Mouse (Mus musculus) midbrain, postnatal 0 days (tissue): Measurements from ENCODE around the gene Hadhb. TPM values are rescaled to one million over a fixed set of nuclear protein-coding genes. Genes with fewer than 3 reads are reported as not detected.
A peak's percentile ranks its signal among the peaks of the same experiment; 100 is the strongest.

Experiments used
- ATAC-seq: fragments of 200-750 bp; cut with Nextera tagmentation; 2 replicates; pipeline ENCODE4 v1.8.0; 2017; ENCODE audit warnings: moderate number of reproducible peaks, mild to moderate bottlenecking, moderate TSS enrichment, moderate library complexity; ENCODE audit not compliant: low FRiP score
- DNase-seq: peaks from one replicate; pipeline ENCODE4 v3.0.0-alpha.2; 2015; ENCODE audit warnings: low spot score
- H3K27ac ChIP-seq: fragments of 300-500 bp; sonication (generic); 2 replicates; pipeline ENCODE4 v1.5.1; 2014; ENCODE audit warnings: low read depth, mild to moderate bottlenecking, low read length, mixed read lengths
- H3K27me3 ChIP-seq: fragments of 300-500 bp; sonication (generic); 2 replicates; pipeline ENCODE4 v1.6.1; 2014; ENCODE audit warnings: low read length, control low read depth, mixed read lengths; ENCODE audit not compliant: insufficient read depth
- H3K36me3 ChIP-seq: fragments of 300-500 bp; sonication (generic); 2 replicates; pipeline ENCODE4 v1.6.1; 2014; ENCODE audit warnings: low read length, control low read depth, mixed read lengths; ENCODE audit not compliant: insufficient read depth
- H3K4me1 ChIP-seq: fragments of 300-500 bp; sonication (generic); 2 replicates; pipeline ENCODE4 v1.6.1; 2014; ENCODE audit warnings: mild to moderate bottlenecking, control low read depth, antibody characterized with exemption, low read length, mixed read lengths; ENCODE audit not compliant: insufficient read depth
- H3K4me2 ChIP-seq: fragments of 300-500 bp; sonication (generic); 2 replicates; pipeline ENCODE4 v1.6.1; 2014; ENCODE audit warnings: low read depth, mild to moderate bottlenecking, low read length, mixed read lengths; ENCODE audit not compliant: poor library complexity, severe bottlenecking
- H3K4me3 ChIP-seq: fragments of 300-500 bp; sonication (generic); 2 replicates; pipeline ENCODE4 v1.5.1; 2014; ENCODE audit warnings: low read depth, mild to moderate bottlenecking, low read length, moderate library complexity
- H3K9ac ChIP-seq: fragments of 300-500 bp; sonication (generic); replicated peaks from 2 replicates; pipeline ENCODE4 v1.6.1; 2014; ENCODE audit warnings: mild to moderate bottlenecking, low read length, moderate library complexity, mixed read lengths; ENCODE audit not compliant: poor library complexity, severe bottlenecking
- H3K9me3 ChIP-seq: fragments of 300-500 bp; sonication (generic); 2 replicates; pipeline ENCODE4 v1.6.1; 2016; ENCODE audit warnings: low read length, control low read depth
- CTCF ChIP-seq: IDR thresholded peaks from 2 replicates; pipeline ENCODE4 v1.5.1; 2016; ENCODE audit warnings: antibody characterized with exemption, mild to moderate bottlenecking
- WGBS: fragments of 180-500 bp; shearing (Covaris S2); extraction: QIAGEN DNeasy Blood & Tissue Kit; methylation state at CpG from one replicate; pipeline ENCODE4 v1.1.7; 2014; 5-methylcytosine and 5-hydroxymethylcytosine counted together
- polyA plus RNA-seq: library from polyadenylated mRNA; unstranded; fragments of >200 nt; fragmentation: Nextera tagmentation; extraction: Ambion mirVana; gene quantifications from 2 replicates; pipeline ENCODE4 v1.2.1, GENCODE M21; 2015
- total RNA-seq: library from RNA; depleted of rRNA; stranded (reverse); fragments of >200 nt; gene quantifications from 2 replicates; pipeline ENCODE4 v1.2.3, GENCODE M21; 2014; rRNA removed

Hadhb gene
- 49.9 and 56.8 TPM in 2 replicates for total RNA-seq
- polyA plus RNA-seq: 41.1 and 47.0 TPM in 2 replicates

- WGBS: under 1% methylated on average over 53 of the region's 53 CpGs
- Histone ChIP-seq H3K36me3 (no peaks in the 10 kb centered on the region), H3K9ac (peak within 1 kb of the TSS; percentile 75), H3K4me3 (peak within 1 kb of the TSS; percentile 71), H3K27me3 (no peaks in the 10 kb centered on the region), H3K4me1 (peaks cover 5% of the 10 kb centered on the region; the same call in 1 of the 2 replicates), H3K27ac (peak within 1 kb of the TSS; percentile 92), H3K4me2 (peak within 1 kb of the TSS; percentile 71), H3K9me3 (no peaks in the 10 kb centered on the region)
- peak; percentile 90 for DNase-seq
- peak; percentile 89 for ATAC-seq
- TF ChIP-seq CTCF: peak; percentile 25; the same call in 1 of the 2 replicates
Measured at GRCm38 (mm10) chr5:30154474-30155394, at the start of gene Hadhb, which contains the start of gene Hadha. TSS of gene Hadhb (plus strand) at chr5:30155248. TSS of gene Hadha (minus strand) at chr5:30155162.

GRCm38 (mm10) chr5:30105668-30106300 is 49.3 kb upstream of the Hadhb start, which contains the start of gene 3110082J24Rik:
TSS of gene 3110082J24Rik (minus strand) at chr5:30106086.
- ATAC-seq (peak; percentile 58), DNase-seq (peak; percentile 79)
- H3K9ac ChIP-seq: peak within 1 kb of the TSS; percentile 65
- no peak for TF ChIP-seq CTCF
- 2% methylated on average over 29 of the region's 29 CpGs for WGBS
- H3K4me3 ChIP-seq: peak within 1 kb of the TSS; percentile 56
- H3K36me3 ChIP-seq: no peaks in the 10 kb centered on the region
- H3K9me3 ChIP-seq: no peaks in the 10 kb centered on the region
- H3K4me2 ChIP-seq: peak within 1 kb of the TSS; percentile 99
- H3K27ac ChIP-seq: peak within 1 kb of the TSS; percentile 70
- H3K27me3 ChIP-seq: no peaks in the 10 kb centered on the region
- H3K4me1 ChIP-seq: peaks cover 9% of the 10 kb centered on the region; the same call in 1 of the 2 replicates

- peak overlapping the region; percentile 99 for H3K4me2 ChIP-seq
- H3K27ac ChIP-seq: peak overlapping the region; percentile 70
- H3K4me3 ChIP-seq: peak overlapping the region; percentile 56
- no peaks in the 10 kb centered on the region for H3K27me3 ChIP-seq
- peak overlapping the region; percentile 65 for H3K9ac ChIP-seq
- H3K4me1 ChIP-seq: peaks cover 14% of the 10 kb centered on the region
- no peak for ATAC-seq
- no peaks in the 10 kb centered on the region for H3K36me3 ChIP-seq
- no peak for TF ChIP-seq CTCF
- DNase-seq: no peak
- H3K9me3 ChIP-seq: no peaks in the 10 kb centered on the region
- WGBS: 8% methylated on average over 2 of the region's 2 CpGs
Measured at GRCm38 (mm10) chr5:30106756-30107155, 48.3 kb upstream of the Hadhb start.

GRCm38 (mm10) chr5:30107186-30107585 is 47.9 kb upstream of the Hadhb start:
- WGBS: 9% methylated on average over 7 of the region's 7 CpGs
- H3K4me3 ChIP-seq: no peak overlapping the region
- no peak overlapping the region for H3K9ac ChIP-seq
- H3K27me3 ChIP-seq: no peaks in the 10 kb centered on the region
- DNase-seq (peak; percentile 68), ATAC-seq (no peak)
- H3K36me3 ChIP-seq: no peaks in the 10 kb centered on the region
- no peaks in the 10 kb centered on the region for H3K9me3 ChIP-seq
- no peak for TF ChIP-seq CTCF
- peak overlapping the region; percentile 99; the same call in 1 of the 2 replicates for H3K4me2 ChIP-seq
- peaks cover 14% of the 10 kb centered on the region for H3K4me1 ChIP-seq
- peak overlapping the region; percentile 51 for H3K27ac ChIP-seq

- no peak overlapping the region for H3K9ac ChIP-seq
- no peaks in the 10 kb centered on the region for H3K36me3 ChIP-seq
- H3K4me1 ChIP-seq: peaks cover 14% of the 10 kb centered on the region
- H3K27me3 ChIP-seq: no peaks in the 10 kb centered on the region
- H3K9me3 ChIP-seq: no peaks in the 10 kb centered on the region
- 12% methylated on average over 5 of the region's 5 CpGs for WGBS
- 0 out of 2 replicates have a peak overlapping the region, but pooled peaks have one; percentile 18 for H3K4me2 ChIP-seq
- ATAC-seq: peak; percentile 18
- H3K27ac ChIP-seq: peak overlapping the region; percentile 51
- no peak for TF ChIP-seq CTCF
- H3K4me3 ChIP-seq: no peak overlapping the region
- DNase-seq: peak; percentile 78
Measured at GRCm38 (mm10) chr5:30107611-30108041, 47.4 kb upstream of the Hadhb start.
